Mouse (Mus musculus): ENCODE measurements around the gene Ralgps1.
A peak's percentile ranks its signal among the peaks of the same experiment; 100 is the strongest.

Ralgps1 gene

GRCm38 (mm10) chr2:33207069-33207468 lies 164.2 kb downstream of the Ralgps1 start:
- no peak for DNase-seq

GRCm38 (mm10) chr2:33205939-33206525 lies 165.3 kb downstream of the Ralgps1 start:
- DNase-seq = peak; percentile 38

- no peak for DNase-seq
Observed at GRCm38 (mm10) chr2:33204980-33205379, 166.3 kb downstream of the Ralgps1 start.

GRCm38 (mm10) chr2:33203284-33203683 lies 168.0 kb downstream of the Ralgps1 start:
- DNase-seq = no peak

- DNase-seq = peak; percentile 50
Observed at GRCm38 (mm10) chr2:33200368-33201068, 170.8 kb downstream of the Ralgps1 start.

GRCm38 (mm10) chr2:33189976-33190375 lies 181.3 kb downstream of the Ralgps1 start:
- no peak for DNase-seq

GRCm38 (mm10) chr2:33188925-33189670 lies 182.2 kb downstream of the Ralgps1 start:
- DNase-seq = no peak

GRCm38 (mm10) chr2:33187874-33188273 lies 183.4 kb downstream of the Ralgps1 start:
- DNase-seq = no peak

- no peak for DNase-seq
Observed at GRCm38 (mm10) chr2:33186505-33186904, 184.8 kb downstream of the Ralgps1 start.

GRCm38 (mm10) chr2:33185258-33185657 lies 186.0 kb downstream of the Ralgps1 start:
- no peak for DNase-seq

- no peak for DNase-seq
Observed at GRCm38 (mm10) chr2:33184641-33185040, 186.6 kb downstream of the Ralgps1 start.

GRCm38 (mm10) chr2:33183321-33183720 lies 188.0 kb downstream of the Ralgps1 start:
- DNase-seq = no peak

GRCm38 (mm10) chr2:33179930-33180630 lies 191.2 kb downstream of the Ralgps1 start:
- DNase-seq = peak; percentile 66

- DNase-seq = no peak
Observed at GRCm38 (mm10) chr2:33179171-33179929, 191.9 kb downstream of the Ralgps1 start.

GRCm38 (mm10) chr2:33178243-33178932 lies 192.9 kb downstream of the Ralgps1 start:
- peak; percentile 79 for DNase-seq

- DNase-seq = no peak
Observed at GRCm38 (mm10) chr2:33177443-33178242, 193.6 kb downstream of the Ralgps1 start.

GRCm38 (mm10) chr2:33176921-33177320 lies 194.4 kb downstream of the Ralgps1 start:
- no peak for DNase-seq

- no peak for DNase-seq
Observed at GRCm38 (mm10) chr2:33176516-33176915, 194.8 kb downstream of the Ralgps1 start.

- no peak for DNase-seq
Observed at GRCm38 (mm10) chr2:33173686-33174085, 197.6 kb downstream of the Ralgps1 start.

- DNase-seq = no peak
Observed at GRCm38 (mm10) chr2:33173126-33173525, 198.2 kb downstream of the Ralgps1 start.

All from retina, postnatal 1 day (tissue).